Mouse (Mus musculus): Measurements from ENCODE around the gene Cdk16. TPM values are rescaled to one million over a fixed set of nuclear protein-coding genes. Genes with fewer than 3 reads are reported as not detected.

Cdk16 gene
- 83.3 and 94.9 TPM in 2 replicates for polyA plus RNA-seq (2011; ENCODE audit: insufficient read depth, insufficient read length, low read depth, missing spikeins)

GRCm38 (mm10) chrX:20687519-20688067 lies at the start of gene Cdk16:
Cdk16 (plus strand) TSS chrX:20687954.
- Histone ChIP-seq H3K9ac (ENCODE audit: low read depth, poor library complexity, severe bottlenecking) (peak within 1 kb of the TSS; percentile 98), H3K27me3 (ENCODE audit: control insufficient read depth, insufficient read depth, low read length, poor library complexity, severe bottlenecking) (no peaks in the 10 kb centered on the region), H3K27ac (ENCODE audit: insufficient read depth, low read length) (peak within 1 kb of the TSS; percentile 95), H3K36me3 (ENCODE audit: control insufficient read depth, insufficient read depth, low read length, poor library complexity, severe bottlenecking) (peaks cover 3% of the 10 kb centered on the region; the same call in 1 of the 2 replicates), H3K4me3 (ENCODE audit: low read depth, low read length) (peak within 1 kb of the TSS; percentile 82), H3K9me3 (replicated peaks; ENCODE audit: control insufficient read depth, insufficient read depth, low read length, poor library complexity, severe bottlenecking) (no peaks in the 10 kb centered on the region), H3K4me1 (ENCODE audit: control insufficient read depth, insufficient read depth, low read length) (no peaks in the 10 kb centered on the region)
- TF ChIP-seq CTCF (IDR thresholded peaks at IDR 0.05; ENCODE audit: low read depth, low read length): no peak
- no peak for TF ChIP-seq POLR2A (IDR thresholded peaks at IDR 0.05; ENCODE audit: insufficient read depth, low read length)

- no peak overlapping the region for H3K27ac ChIP-seq (ENCODE audit: insufficient read depth, low read length)
- H3K4me3 ChIP-seq (ENCODE audit: low read depth, low read length): no peak overlapping the region
- H3K27me3 ChIP-seq (ENCODE audit: control insufficient read depth, insufficient read depth, low read length, poor library complexity, severe bottlenecking): no peaks in the 10 kb centered on the region
- TF ChIP-seq CTCF (IDR thresholded peaks at IDR 0.05; ENCODE audit: low read depth, low read length): no peak
- TF ChIP-seq EP300 (IDR thresholded peaks at IDR 0.05; ENCODE audit: insufficient read depth, low read depth, low read length): no peak
- TF ChIP-seq POLR2A (IDR thresholded peaks at IDR 0.05; ENCODE audit: insufficient read depth, low read length): no peak
- H3K9ac ChIP-seq (ENCODE audit: low read depth, poor library complexity, severe bottlenecking): no peak overlapping the region
- H3K36me3 ChIP-seq (ENCODE audit: control insufficient read depth, insufficient read depth, low read length, poor library complexity, severe bottlenecking): peaks cover 21% of the 10 kb centered on the region
- no peaks in the 10 kb centered on the region for H3K4me1 ChIP-seq (ENCODE audit: control insufficient read depth, insufficient read depth, low read length)
- no peaks in the 10 kb centered on the region for H3K9me3 ChIP-seq (replicated peaks; ENCODE audit: control insufficient read depth, insufficient read depth, low read length, poor library complexity, severe bottlenecking)
Observed at GRCm38 (mm10) chrX:20638141-20638540, 49.6 kb upstream of the Cdk16 start.

GRCm38 (mm10) chrX:20644780-20645179 lies 43.0 kb upstream of the Cdk16 start:
- Histone ChIP-seq H3K9me3 (replicated peaks; ENCODE audit: control insufficient read depth, insufficient read depth, low read length, poor library complexity, severe bottlenecking) (no peaks in the 10 kb centered on the region), H3K36me3 (ENCODE audit: control insufficient read depth, insufficient read depth, low read length, poor library complexity, severe bottlenecking) (peaks cover 39% of the 10 kb centered on the region), H3K4me1 (ENCODE audit: control insufficient read depth, insufficient read depth, low read length) (no peaks in the 10 kb centered on the region), H3K27ac (ENCODE audit: insufficient read depth, low read length) (no peak overlapping the region), H3K9ac (ENCODE audit: low read depth, poor library complexity, severe bottlenecking) (no peak overlapping the region), H3K27me3 (ENCODE audit: control insufficient read depth, insufficient read depth, low read length, poor library complexity, severe bottlenecking) (no peaks in the 10 kb centered on the region), H3K4me3 (ENCODE audit: low read depth, low read length) (no peak overlapping the region)
- TF ChIP-seq POLR2A (IDR thresholded peaks at IDR 0.05; ENCODE audit: insufficient read depth, low read length) (no peak), EP300 (IDR thresholded peaks at IDR 0.05; ENCODE audit: insufficient read depth, low read depth, low read length) (no peak), CTCF (IDR thresholded peaks at IDR 0.05; ENCODE audit: low read depth, low read length) (no peak)

- no peaks in the 10 kb centered on the region for H3K36me3 ChIP-seq (ENCODE audit: control insufficient read depth, insufficient read depth, low read length, poor library complexity, severe bottlenecking)
- no peak overlapping the region for H3K9ac ChIP-seq (ENCODE audit: low read depth, poor library complexity, severe bottlenecking)
- no peak overlapping the region for H3K27ac ChIP-seq (ENCODE audit: insufficient read depth, low read length)
- no peaks in the 10 kb centered on the region for H3K4me1 ChIP-seq (ENCODE audit: control insufficient read depth, insufficient read depth, low read length)
- H3K27me3 ChIP-seq (ENCODE audit: control insufficient read depth, insufficient read depth, low read length, poor library complexity, severe bottlenecking): no peaks in the 10 kb centered on the region
- no peaks in the 10 kb centered on the region for H3K9me3 ChIP-seq (replicated peaks; ENCODE audit: control insufficient read depth, insufficient read depth, low read length, poor library complexity, severe bottlenecking)
- TF ChIP-seq EP300 (IDR thresholded peaks at IDR 0.05; ENCODE audit: insufficient read depth, low read depth, low read length) (no peak), CTCF (IDR thresholded peaks at IDR 0.05; ENCODE audit: low read depth, low read length) (no peak), POLR2A (IDR thresholded peaks at IDR 0.05; ENCODE audit: insufficient read depth, low read length) (no peak)
- H3K4me3 ChIP-seq (ENCODE audit: low read depth, low read length): peak overlapping the region; percentile 60
Observed at GRCm38 (mm10) chrX:20657593-20657992, 30.2 kb upstream of the Cdk16 start.

GRCm38 (mm10) chrX:20658026-20658652 lies 29.6 kb upstream of the Cdk16 start, which contains the start of gene Uba1:
Uba1 (plus strand) TSS chrX:20658326.
- TF ChIP-seq EP300 (IDR thresholded peaks at IDR 0.05; ENCODE audit: insufficient read depth, low read depth, low read length) (no peak), CTCF (IDR thresholded peaks at IDR 0.05; ENCODE audit: low read depth, low read length) (no peak), POLR2A (IDR thresholded peaks at IDR 0.05; ENCODE audit: insufficient read depth, low read length) (peak; percentile 60)
- Histone ChIP-seq H3K27ac (ENCODE audit: insufficient read depth, low read length) (peak within 1 kb of the TSS; percentile 29; the same call in 1 of the 2 replicates), H3K27me3 (ENCODE audit: control insufficient read depth, insufficient read depth, low read length, poor library complexity, severe bottlenecking) (no peaks in the 10 kb centered on the region)

GRCm38 (mm10) chrX:20658891-20659406 lies 28.8 kb upstream of the Cdk16 start:
- no peaks in the 10 kb centered on the region for H3K36me3 ChIP-seq (ENCODE audit: control insufficient read depth, insufficient read depth, low read length, poor library complexity, severe bottlenecking)
- no peak overlapping the region for H3K27ac ChIP-seq (ENCODE audit: insufficient read depth, low read length)
- H3K4me3 ChIP-seq (ENCODE audit: low read depth, low read length): peak overlapping the region; percentile 81
- no peaks in the 10 kb centered on the region for H3K27me3 ChIP-seq (ENCODE audit: control insufficient read depth, insufficient read depth, low read length, poor library complexity, severe bottlenecking)
- peak overlapping the region; percentile 60 for H3K9ac ChIP-seq (ENCODE audit: low read depth, poor library complexity, severe bottlenecking)
- no peaks in the 10 kb centered on the region for H3K9me3 ChIP-seq (replicated peaks; ENCODE audit: control insufficient read depth, insufficient read depth, low read length, poor library complexity, severe bottlenecking)
- no peak for TF ChIP-seq CTCF (IDR thresholded peaks at IDR 0.05; ENCODE audit: low read depth, low read length)
- no peak for TF ChIP-seq POLR2A (IDR thresholded peaks at IDR 0.05; ENCODE audit: insufficient read depth, low read length)
- TF ChIP-seq EP300 (IDR thresholded peaks at IDR 0.05; ENCODE audit: insufficient read depth, low read depth, low read length): no peak
- no peaks in the 10 kb centered on the region for H3K4me1 ChIP-seq (ENCODE audit: control insufficient read depth, insufficient read depth, low read length)

More at GRCm38 (mm10) chrX:20658026-20658652, 29.6 kb upstream of the Cdk16 start, which contains the start of gene Uba1:
- Histone ChIP-seq H3K9me3 (replicated peaks; ENCODE audit: control insufficient read depth, insufficient read depth, low read length, poor library complexity, severe bottlenecking) (no peaks in the 10 kb centered on the region), H3K36me3 (ENCODE audit: control insufficient read depth, insufficient read depth, low read length, poor library complexity, severe bottlenecking) (no peaks in the 10 kb centered on the region), H3K4me1 (ENCODE audit: control insufficient read depth, insufficient read depth, low read length) (no peaks in the 10 kb centered on the region), H3K4me3 (ENCODE audit: low read depth, low read length) (peak within 1 kb of the TSS; percentile 81), H3K9ac (ENCODE audit: low read depth, poor library complexity, severe bottlenecking) (peak within 1 kb of the TSS; percentile 60)

All from ES-Bruce4 (cell line).